Mouse (Mus musculus): ENCODE data around the gene P2rx7.

DNA sequence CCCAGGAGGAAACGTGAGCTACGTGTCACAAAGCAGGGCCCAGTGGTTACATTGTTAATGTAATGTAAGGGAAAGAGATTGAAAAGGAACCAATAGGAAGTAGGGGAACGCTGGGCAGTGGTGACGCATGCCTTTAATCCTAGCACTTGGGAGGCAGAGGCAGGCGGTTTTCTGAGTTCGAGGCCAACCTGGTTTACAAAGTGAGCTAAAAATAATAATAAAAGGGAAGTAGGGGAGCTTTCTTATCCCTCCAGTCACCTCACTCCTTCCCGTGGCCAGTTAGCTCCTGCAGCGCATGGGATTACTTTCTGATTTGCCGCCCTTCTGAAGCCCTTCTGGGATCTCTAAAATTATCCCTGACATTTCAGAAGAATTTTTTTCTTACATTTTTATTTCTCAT is 19.9 kb upstream of the P2rx7 start:
- TF ChIP-seq POLR2A (IDR thresholded peaks at IDR 0.05; ENCODE audit: extremely low read depth, insufficient read depth, low read length) (no peak), CTCF (IDR thresholded peaks at IDR 0.05; ENCODE audit: extremely low read depth, insufficient read depth, low read length) (no peak)

Data from cortical plate, adult 2 months (tissue).